Mouse (Mus musculus): Measurements from ENCODE around the gene Kank1.

The Kank1 gene

DNA sequence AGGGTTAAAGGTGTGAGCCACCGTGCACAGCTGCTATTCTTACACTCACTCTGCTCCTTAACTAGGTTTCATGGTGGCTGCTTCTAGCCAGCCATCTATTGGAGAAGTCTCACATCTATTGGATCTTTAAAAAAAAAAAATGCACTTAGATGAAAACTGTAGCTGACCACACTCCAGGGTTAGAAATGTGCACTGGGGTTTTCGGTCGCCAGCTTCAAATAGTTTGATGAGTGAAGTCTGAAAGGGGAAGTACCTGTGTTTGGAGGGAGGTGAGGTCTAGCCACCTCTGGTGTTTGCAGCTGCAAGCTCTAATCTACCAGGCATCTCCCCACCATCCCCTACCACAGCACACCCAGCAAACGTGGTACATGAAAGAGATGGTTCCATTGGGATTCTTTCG, 74.2 kb downstream of the Kank1 start:
- DNase-seq (ENCODE audit: low spot score in 2 of 2): no peak

DNA sequence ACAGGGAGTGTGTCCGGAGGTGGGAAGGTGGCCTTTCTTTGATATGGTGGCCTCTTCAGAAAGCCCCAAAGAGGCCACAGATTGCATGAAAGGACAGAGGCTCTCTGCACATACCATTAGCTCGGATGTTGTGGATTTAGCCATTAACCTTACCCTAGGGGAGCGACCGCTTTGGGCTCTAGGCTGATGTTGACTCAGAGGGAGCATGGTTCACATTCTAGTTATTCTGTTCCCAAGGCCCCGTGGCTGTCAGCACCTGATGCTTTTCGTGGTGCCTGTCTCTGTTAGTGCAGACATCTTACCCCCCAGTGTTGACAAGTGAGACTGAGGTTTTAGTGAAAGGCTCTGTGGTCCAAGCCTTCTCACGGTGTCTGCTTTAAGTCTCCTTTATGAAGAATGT, 74.9 kb downstream of the Kank1 start:
- no peak for DNase-seq (ENCODE audit: low spot score in 2 of 2)

DNA sequence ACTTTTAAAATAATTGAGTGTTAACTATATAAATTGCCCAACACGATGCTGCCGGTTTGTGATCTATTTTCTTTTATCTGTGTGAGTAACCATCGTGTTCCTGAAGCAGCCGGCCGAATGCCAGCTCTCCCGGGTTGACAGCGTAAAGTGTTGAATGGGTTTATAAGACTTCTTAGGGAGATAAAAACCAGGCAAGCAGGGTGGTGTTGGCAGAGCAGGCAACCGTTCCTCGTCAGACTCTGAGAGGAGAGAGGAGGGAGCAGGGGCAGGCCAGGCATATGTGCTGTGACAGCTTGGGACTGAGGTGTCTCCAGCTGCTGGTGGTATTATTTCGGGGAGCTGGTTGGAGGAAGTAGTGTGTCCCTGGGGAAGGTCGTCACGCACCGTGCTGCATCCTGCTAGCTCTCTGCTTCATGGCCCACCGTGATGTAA, 78.7 kb downstream of the Kank1 start:
- peak in 1 of 2 experiments; percentile 31 for DNase-seq (ENCODE audit: low spot score in 2 of 2)

DNA sequence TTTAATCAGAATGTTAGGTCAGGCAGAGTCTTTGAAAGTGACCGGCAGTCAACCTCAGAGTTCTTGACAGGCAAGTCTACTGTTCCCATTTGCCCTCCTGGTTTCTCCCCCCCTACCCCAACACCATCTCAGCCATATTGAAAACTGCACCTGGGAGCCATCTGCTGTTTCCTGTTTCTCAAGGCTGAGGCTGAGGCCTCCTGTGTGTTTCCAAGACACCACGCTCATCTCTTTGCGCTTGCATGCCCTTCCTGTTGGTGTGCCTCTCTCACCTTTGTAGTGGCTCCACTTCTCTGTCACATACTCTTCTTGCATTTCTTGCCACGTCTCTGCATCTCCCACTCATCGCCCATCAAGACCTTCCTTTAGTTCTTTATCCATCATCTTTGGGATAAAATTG, 79.2 kb downstream of the Kank1 start:
- no peak for DNase-seq (ENCODE audit: low spot score in 2 of 2)

DNA sequence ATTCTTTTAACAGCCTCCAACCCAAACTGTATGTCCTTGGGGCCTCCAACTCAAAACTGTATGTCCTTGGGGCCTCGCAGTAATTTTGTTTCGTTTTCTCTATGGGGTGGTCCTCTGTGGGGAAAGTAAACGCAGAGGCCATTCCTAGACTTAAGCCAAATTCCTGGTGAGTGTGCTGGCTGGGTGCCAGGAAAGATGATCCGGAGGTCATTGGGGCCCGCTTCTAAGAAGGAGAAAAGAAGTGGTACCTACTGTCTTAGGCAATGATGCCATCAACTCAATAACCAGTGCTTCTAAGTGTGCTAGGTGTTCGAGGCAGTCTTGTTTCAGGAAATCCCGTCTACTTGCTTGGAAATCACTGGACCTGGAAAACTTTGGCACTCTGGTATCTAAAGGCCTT, 87.5 kb downstream of the Kank1 start:
- DNase-seq (ENCODE audit: low spot score in 2 of 2): no peak

DNA sequence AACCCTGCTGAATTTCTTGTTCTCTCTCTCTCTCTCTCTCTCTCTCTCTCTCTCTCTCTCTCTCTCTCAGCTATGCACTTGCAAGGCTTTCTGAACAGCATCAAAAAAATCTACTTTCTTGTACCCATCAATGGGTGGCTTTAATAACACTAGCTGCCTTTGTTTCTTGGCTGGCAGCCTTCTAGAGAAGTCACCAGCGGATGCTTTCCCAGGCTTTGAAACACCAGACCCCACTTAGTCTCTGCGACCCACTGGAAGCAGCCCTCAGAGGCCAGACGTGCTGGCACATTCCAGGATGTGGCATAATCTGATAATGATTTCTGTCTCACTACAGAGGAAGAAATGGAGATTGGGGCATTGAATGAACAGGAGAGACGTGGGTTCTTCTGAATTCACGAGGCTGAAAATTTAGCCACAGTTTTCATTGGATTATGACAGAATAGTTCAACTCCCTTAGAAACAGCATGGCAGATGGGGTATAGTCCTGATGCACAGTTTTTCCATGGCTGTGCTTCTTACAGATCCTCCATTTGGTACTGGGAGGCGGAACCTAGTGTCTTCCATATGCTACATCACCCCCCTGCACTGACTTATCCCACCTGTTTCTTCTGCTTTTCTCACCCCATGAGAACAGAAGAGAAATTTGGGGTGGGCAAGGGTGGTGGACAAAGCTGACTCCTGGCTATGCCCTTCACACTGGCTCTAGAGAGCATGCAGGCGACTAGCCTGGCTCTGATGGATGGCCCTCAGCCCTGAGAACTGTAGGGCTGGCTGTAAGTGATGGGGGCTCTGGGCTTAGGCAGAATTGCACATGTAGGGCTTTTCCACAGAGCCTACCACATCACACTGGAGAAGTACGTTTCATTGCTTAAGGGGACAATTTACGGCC, 88.6 kb downstream of the Kank1 start:
- DNase-seq (ENCODE audit: low spot score in 2 of 2): no peak

DNA sequence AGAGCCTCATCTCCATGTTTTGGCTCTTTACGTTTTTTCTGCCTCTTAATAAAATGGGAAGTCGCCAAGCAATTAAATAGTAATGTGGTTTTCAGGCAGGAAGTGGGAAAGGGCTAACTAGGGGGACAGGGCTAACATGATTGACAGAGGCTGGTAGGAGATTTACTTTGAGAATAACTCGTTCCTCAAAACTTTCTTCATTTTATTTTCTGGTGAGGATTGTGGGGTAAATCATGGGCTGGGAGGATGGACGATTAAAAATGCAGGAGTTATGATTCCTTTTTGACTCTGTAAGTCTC, 89.2 kb downstream of the Kank1 start:
- no peak for DNase-seq (ENCODE audit: low spot score in 2 of 2)

DNA sequence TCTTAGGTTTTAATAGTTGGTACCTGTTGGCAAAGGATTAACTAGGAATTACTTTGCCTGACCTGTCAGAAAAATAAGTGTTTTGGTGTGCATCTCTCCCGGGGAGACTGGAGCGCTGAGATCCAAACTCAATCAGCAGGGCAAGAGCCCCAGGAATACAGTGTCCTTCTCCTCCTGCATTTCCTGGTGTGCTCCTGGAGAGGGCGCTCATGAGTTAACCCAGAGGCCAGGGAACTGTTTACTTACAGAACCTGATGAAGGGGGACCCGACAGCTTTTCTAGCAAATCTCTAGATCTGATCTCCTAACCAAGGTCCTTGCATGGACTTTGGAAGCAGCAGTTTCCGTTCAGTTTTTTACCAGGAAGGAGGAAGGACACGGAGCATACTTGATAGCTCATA, 90.9 kb downstream of the Kank1 start:
- DNase-seq (ENCODE audit: low spot score in 2 of 2): no peak

DNA sequence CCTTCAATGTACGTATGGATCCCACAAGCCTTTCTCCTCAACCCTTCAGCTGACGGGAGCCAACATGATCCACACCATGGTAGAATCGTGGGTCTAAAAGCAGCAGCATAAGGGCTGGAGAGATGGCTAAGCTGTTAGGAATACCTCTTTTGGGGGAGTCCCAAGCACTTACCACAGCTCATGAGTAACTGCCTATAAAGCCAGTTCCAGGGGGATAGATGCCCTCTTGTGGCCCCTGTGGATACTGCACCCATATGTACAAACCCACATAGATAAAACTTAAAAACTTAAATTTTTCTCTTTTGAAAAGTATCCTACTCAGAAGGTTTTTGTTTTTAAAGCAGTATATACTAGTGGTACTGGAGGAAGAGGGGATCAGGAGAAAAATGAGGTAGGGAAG, 97.6 kb downstream of the Kank1 start:
- no peak for DNase-seq (ENCODE audit: low spot score in 2 of 2)

DNA sequence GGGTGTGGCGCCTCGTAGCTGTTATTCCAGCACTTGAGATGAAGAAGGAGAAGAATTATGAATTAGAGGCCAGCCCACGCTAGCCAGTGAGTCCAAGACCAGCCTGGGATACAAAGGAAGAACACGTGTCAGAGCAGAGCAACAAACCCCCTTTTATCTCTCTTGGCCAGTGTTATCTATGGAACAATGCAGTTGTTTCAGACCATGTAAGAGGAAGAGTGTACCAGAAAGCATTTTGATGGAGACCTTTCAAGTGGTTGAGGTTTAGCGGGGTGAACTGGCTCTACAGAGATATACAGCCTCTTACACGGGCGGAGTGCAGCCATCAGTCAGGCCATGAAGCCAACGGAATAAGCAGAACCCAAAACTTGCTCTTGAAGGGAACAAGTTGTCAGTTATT, 100.0 kb downstream of the Kank1 start:
- DNase-seq (ENCODE audit: low spot score in 2 of 2): no peak

DNA sequence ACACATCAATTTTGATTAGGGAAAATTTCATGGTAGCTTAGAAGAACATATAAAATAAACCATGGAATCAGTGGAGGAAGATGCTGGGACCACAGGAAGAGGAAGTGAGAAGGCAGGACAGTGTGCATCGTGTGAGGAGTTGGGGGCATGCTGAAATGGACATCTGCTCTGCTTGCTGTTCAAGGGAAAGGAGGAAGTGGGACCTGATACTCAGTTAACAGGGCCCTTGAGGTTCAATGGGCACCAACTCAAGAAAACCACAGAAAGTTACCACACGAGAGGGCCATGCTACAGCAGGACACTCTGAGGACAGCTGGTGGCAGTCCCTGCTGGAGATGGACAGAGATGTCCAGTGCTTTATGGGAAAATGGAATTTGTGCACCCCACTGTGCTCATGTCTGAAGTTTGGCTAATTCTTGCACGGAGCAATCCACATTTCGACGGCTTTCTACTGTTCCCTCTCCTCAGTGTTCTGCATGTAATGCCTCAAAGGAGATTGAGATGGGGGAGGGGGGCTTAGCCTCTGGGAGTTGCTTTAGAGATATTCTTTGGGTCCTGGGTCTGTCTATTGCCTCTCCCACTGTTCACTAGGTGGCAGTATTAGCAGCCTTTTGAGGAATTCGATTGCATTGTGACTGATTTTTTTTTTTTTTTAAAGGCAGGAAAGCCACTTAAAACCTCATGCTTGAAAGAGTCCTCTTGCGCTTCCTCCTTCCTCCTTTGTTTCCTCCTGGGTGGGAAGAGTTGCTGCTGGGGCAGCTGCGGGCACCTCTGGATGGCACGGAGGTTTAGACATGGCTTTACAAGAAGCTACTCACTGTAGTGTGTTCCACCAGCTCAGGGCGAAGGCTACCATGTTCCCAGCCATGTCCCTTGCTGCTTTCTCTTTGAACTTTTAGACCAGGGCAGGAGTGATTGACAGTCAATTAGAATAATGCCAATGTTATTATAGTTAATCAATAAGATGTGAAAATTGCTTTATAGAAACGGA, 104.2 kb downstream of the Kank1 start:
- DNase-seq (ENCODE audit: low spot score in 2 of 2): peak in 1 of 2 experiments; percentile 14

DNA sequence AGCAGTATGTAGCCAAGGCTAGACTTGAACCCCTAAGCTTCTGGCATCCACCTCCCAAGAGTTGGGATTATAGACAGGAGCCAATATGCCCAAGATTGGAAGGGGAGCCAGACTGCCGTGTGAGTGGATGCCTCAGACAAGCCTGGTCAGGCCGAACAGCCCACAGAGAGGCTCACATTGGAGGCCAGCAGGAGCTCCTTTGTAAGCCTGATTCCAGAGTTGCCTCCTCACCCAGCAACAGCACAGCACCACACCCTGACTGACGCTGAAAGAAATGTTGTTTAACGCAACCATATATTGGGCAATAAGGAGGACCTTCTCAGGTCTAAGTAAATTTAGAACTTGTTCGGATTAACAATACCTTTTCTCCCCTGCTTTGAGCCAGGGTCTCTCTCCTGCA, 105.3 kb downstream of the Kank1 start:
- DNase-seq (ENCODE audit: low spot score in 2 of 2): no peak

DNA sequence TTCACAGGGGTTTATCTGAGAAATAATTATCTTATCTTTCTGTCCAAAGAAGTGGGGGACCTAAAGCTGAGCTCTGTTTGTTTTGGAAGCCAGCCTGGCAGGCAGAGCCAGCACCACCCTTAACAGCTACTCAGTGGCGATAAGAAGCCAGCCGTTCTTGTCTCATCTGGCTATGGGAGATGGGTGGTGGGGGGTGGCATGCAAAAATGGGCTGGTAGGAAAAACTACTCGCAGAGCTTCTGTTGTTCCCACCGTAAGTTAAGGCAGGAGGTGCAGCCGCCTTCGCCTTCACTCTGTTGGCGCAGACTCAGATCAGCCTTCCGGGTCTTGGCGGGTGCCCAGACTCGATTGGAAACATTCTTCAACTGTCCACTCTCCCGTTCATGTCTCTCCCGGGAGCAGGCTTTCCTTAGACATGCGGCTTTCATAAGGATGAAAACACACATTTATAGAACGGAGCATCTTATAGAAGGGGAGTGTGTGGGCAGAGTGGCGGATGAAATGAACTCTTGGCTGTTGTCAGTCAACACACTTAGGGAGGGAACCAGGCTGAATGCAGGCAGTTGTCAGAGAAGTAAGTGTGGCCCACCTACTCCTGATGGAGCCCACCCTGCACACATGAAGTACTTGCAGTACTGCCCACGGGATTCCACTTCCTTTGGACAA, 107.0 kb downstream of the Kank1 start:
- peak in 1 of 2 experiments; percentile 7 for DNase-seq (ENCODE audit: low spot score in 2 of 2)

DNA sequence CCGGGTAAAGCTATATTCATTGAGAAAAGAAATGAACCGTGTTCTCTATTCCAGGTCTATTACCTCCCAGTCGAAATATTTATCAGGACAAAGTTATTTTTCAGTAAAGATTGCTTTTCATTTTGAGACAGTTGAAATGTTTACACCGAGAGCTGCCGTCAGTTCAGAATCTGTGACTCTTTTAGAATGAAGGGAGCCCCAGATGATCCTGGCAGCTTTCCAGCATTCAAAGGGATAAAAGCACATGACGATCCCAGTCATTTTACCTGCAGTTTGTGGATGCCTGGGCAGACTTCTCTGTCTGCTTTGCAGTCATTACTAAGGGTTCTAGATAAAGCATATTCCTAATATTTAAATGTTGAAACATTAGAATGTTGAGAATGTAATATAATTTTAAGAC, 107.6 kb downstream of the Kank1 start:
- no peak for DNase-seq (ENCODE audit: low spot score in 2 of 2)

DNA sequence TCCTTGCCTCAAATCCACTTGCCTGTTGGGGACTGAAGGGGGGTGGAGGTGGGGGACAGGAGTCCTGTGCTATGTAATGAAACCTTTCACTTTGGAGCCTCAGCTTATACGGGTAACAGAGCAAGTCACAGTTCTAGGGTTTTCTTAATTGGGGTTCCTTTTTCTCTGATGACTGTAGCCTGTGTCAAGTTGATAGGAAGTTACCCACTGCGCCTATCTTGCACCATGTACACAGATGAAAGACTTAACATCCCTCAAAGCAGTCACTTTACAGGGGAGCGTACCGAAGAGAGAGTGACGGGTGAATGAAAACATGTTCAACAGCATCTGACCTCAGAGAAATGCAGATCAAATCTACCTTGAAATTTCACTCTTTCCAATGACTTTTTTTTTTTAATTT, 109.2 kb downstream of the Kank1 start:
- no peak for DNase-seq (ENCODE audit: low spot score in 2 of 2)

DNA sequence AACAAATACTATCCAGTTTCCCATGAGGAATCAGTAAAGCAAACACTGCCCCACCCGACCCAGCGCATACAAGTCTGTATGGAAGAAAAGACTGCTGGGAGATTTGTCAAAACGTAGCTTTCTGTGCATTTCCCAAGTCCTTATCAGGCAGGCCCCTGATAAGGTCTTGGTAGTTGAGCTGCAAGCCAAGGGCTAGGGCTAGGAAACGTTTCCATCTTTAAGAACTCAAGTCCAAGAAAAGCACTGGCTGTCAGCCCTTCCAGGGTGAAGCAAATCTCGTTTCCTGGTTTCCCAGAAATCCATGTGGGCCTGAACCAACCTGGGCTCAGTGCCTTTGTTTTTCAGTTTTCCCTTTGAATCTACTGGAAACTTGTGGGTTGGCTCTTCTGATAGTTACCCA, 110.7 kb downstream of the Kank1 start:
- peak in 1 of 2 experiments; percentile 39 for DNase-seq (ENCODE audit: low spot score in 2 of 2)

DNA sequence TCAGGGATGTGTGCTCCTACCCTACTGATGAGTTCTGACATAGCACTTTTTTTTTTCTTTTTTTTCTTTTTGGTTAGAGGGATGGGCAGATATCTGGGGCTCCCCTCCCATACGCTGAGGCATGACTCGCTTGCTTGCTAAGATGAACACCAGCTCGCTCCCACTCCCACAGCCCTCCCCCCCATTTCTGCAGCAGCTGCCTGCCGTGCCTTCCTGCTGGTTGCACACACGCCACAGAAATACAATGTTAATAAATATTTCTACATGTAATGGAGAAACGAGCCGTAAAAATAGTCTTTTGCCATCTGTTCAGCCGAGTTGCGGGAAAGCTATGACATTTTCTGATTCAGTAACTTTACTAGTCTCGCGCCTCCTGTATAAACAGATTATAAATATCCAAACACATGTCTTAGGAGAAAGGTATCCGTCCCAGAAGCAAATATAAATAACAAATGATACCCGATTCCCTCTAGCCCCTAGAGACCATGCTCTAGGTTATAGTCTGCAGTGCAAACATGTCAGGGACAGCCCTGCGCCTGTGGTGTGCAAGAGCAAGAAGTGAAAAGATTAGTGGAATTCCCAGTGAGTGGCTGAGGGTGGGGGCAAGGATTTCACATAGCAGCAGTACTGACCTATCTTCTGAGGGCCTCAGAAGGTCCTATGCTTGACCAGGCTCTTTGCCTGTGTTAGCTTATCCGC, 114.6 kb downstream of the Kank1 start:
- no peak for DNase-seq (ENCODE audit: low spot score in 2 of 2)

DNA sequence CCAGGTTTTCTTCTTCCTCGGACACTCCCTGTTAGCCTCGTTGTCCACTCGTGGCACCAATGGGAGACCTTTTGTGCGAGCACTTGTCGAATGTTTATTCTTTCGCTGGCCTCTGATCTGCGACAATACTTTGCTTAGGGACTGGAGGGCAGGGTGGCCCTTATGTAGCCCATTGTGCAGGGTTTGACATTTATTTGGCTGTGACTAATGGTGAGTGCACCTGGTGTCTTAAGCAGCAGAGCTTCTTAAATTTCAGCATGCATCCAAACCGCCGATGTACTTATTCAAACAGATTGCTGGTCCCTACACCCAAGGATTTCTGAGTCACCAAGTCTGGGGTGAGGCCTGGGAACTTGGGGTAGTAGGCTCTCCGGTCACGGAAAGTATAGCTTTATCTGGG, 120.3 kb downstream of the Kank1 start:
- no peak for DNase-seq (ENCODE audit: low spot score in 2 of 2)

DNA sequence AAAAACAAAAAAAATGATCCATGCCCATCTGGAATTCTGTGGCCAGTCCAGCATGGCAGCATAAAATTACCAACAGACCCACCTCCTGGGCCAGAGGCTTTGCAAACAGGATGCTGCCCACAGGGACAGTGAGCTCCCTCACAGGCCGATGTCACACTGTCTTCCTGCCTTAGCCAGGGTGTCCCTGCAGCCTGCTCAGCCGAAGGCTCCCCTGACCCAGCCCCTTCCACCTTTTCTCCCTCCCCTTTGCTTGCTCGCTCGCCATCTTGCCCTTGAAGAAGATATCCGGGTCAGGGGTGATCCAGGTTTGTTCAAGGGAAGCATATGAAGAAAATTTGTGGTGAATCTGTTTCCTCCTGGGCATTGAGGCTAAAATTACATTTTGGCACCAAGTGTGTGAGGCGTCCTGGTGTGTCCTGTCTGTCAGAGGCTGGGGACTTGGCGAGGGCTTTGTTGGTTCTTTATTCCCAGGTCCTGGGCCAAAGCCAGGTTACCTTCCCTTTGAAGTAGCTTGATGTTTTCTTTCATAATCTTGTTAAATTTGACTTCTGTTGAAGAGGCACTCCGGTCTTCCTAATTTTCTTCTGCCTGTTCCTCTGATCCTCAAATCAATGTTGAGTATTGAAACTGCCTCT, 121.8 kb downstream of the Kank1 start:
- DNase-seq (ENCODE audit: low spot score in 2 of 2): no peak

DNA sequence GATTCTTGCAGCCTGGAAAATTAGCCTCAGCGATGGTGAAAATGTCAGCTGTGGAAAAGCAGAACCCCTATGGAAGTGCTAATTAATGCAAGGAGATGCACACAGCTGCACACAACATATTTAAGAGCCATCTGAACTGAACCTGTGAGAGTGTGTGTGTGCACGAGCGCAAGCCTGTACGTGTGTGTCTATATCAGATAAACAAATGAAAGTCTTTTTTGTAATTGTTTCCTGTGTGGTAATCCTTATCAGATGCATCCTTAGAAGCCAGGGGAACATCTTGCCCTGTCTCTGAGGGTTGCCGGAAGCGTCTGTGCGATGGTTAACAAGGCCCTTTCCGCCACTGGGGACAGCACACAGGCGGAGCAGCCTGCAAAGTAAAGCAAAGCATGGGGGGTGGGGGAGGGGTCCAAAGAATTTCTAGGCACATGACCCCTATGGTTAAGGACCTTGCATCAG, 123.8 kb downstream of the Kank1 start:
- DNase-seq (ENCODE audit: low spot score in 2 of 2): no peak

DNA sequence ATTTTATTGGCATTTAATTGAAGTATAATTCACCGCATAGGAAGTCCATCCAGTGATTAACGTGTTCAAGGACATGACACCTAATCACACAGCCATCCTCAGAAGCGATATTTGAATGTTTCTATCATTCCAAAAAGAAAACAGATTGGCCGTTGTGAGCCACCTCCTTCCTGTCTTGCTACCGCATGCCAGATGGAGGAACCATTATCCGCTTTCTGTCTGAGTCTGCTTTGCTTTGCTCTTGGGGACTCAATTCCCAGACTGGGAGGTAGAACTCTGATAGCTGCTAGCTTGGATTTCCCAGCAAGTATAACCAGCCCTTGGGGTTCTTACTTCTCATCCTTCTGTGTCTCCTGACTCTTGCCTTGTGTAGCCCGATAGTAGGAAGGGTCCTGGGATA, 125.2 kb downstream of the Kank1 start:
- no peak for DNase-seq (ENCODE audit: low spot score in 2 of 2)

All from urinary bladder, adult 18-20 months (tissue).